Mouse (Mus musculus) adrenal gland, adult 18-20 months (tissue): Measurements from ENCODE around the gene Gm1043. TPM values are rescaled to one million over a fixed set of nuclear protein-coding genes. Genes with fewer than 3 reads are reported as not detected.

ENCODE experiments used
- DNase-seq, 2 experiments: peaks; one replicate each; pipeline ENCODE4 v3.0.0; 2021 to 2022; ENCODE audit warnings: low spot score in 2 of 2
- long read RNA-seq, 2 experiments: library from polyadenylated mRNA; stranded (forward); transcript quantifications; one replicate each; pipeline ENCODE4 v2.0.0; 2021
- total RNA-seq, 2 experiments: library from RNA; stranded (reverse); gene quantifications; 1 replicate in 1 of 2; 2 replicates in 1 of 2; pipeline ENCODE4 v1.2.3; 2021

Gene Gm1043
- total RNA-seq, result under 1 TPM; 0.40 to 0.51 TPM
- long read RNA-seq, experiment 1, result 0 reads
- long read RNA-seq, experiment 2, result 0 reads

- no peak for DNase-seq
Measured at GRCm38 (mm10) chr5:37085241-37085640, at the start of gene Gm1043. Gm1043 (plus strand) TSS chr5:37085370.

GRCm38 (mm10) chr5:37035896-37036295, 49.3 kb upstream of the Gm1043 start:
- DNase-seq, result no peak

- DNase-seq, result no peak
Measured at GRCm38 (mm10) chr5:37036884-37037283, 48.3 kb upstream of the Gm1043 start.

GRCm38 (mm10) chr5:37039908-37040307, 45.3 kb upstream of the Gm1043 start:
- DNase-seq, result no peak

GRCm38 (mm10) chr5:37040711-37041110, 44.5 kb upstream of the Gm1043 start:
- no peak for DNase-seq

GRCm38 (mm10) chr5:37041651-37042050, 43.5 kb upstream of the Gm1043 start:
- DNase-seq, result no peak

GRCm38 (mm10) chr5:37042934-37043333, 42.2 kb upstream of the Gm1043 start:
- no peak for DNase-seq

GRCm38 (mm10) chr5:37044793-37045192, 40.4 kb upstream of the Gm1043 start:
- no peak for DNase-seq

- DNase-seq, result no peak
Measured at GRCm38 (mm10) chr5:37045582-37045981, 39.6 kb upstream of the Gm1043 start.

GRCm38 (mm10) chr5:37046791-37047190, 38.4 kb upstream of the Gm1043 start:
- DNase-seq, result no peak

- no peak for DNase-seq
Measured at GRCm38 (mm10) chr5:37047206-37047915, 37.8 kb upstream of the Gm1043 start.

GRCm38 (mm10) chr5:37047992-37048391, 37.2 kb upstream of the Gm1043 start:
- DNase-seq, result no peak

GRCm38 (mm10) chr5:37049111-37049510, 36.1 kb upstream of the Gm1043 start:
- no peak for DNase-seq

- peak in 1 of 2 experiments; percentile 34 for DNase-seq
Measured at GRCm38 (mm10) chr5:37050521-37051373, 34.4 kb upstream of the Gm1043 start.

- DNase-seq, result no peak
Measured at GRCm38 (mm10) chr5:37051374-37052100, 33.6 kb upstream of the Gm1043 start.

GRCm38 (mm10) chr5:37052846-37053245, 32.3 kb upstream of the Gm1043 start:
- DNase-seq, result no peak

- DNase-seq, result no peak
Measured at GRCm38 (mm10) chr5:37055789-37056188, 29.4 kb upstream of the Gm1043 start.

GRCm38 (mm10) chr5:37056471-37056870, 28.7 kb upstream of the Gm1043 start:
- no peak for DNase-seq

GRCm38 (mm10) chr5:37061612-37062011, 23.6 kb upstream of the Gm1043 start:
- no peak for DNase-seq

GRCm38 (mm10) chr5:37064454-37065449, 20.4 kb upstream of the Gm1043 start:
- no peak for DNase-seq
